Mouse (Mus musculus) ES-E14 (cell line): ENCODE results near the gene Bpgm. TPM values are rescaled to one million over a fixed set of nuclear protein-coding genes. Genes with fewer than 3 reads are reported as not detected.

ENCODE experiments used
- DNase-seq: peaks from one replicate; pipeline ENCODE4 v3.0.0-alpha.2; 2013; ENCODE audit warnings: low read depth, low spot score
- H3K27ac ChIP-seq: 2 replicates; pipeline ENCODE4 v1.5.1; 2012; ENCODE audit warnings: low read depth, mild to moderate bottlenecking, low read length, moderate library complexity, mixed read lengths; ENCODE audit not compliant: poor library complexity, insufficient read depth, severe bottlenecking
- H3K36me3 ChIP-seq: 2 replicates; pipeline ENCODE4 v1.6.1; 2012; ENCODE audit warnings: mild to moderate bottlenecking, low read length, moderate library complexity, mixed read lengths; ENCODE audit not compliant: control insufficient read depth, poor library complexity, insufficient read depth, severe bottlenecking
- H3K4me1 ChIP-seq, 2 experiments: fragments of 150-350 bp in 1 of 2; sonication (generic) in 1 of 2; 2 replicates each; pipeline ENCODE4 v1.6.1; 2012; ENCODE audit warnings: low read length in 2 of 2, mild to moderate bottlenecking in 1 of 2, mixed read lengths in 1 of 2; ENCODE audit not compliant: control insufficient read depth in 2 of 2, insufficient read depth in 2 of 2, poor library complexity in 1 of 2
- H3K4me3 ChIP-seq, 2 experiments: fragments of 150-350 bp in 1 of 2; sonication (generic) in 1 of 2; 2 replicates each; pipeline ENCODE4 v1.5.1; 2012; ENCODE audit warnings: low read length in 2 of 2, low read depth in 1 of 2, mild to moderate bottlenecking in 1 of 2, mixed read lengths in 1 of 2; ENCODE audit not compliant: insufficient read depth in 1 of 2, poor library complexity in 1 of 2, severe bottlenecking in 1 of 2
- H3K9ac ChIP-seq: 2 replicates; pipeline ENCODE4 v1.6.1; 2012; ENCODE audit warnings: low read depth, mild to moderate bottlenecking, low read length, mixed read lengths; ENCODE audit not compliant: poor library complexity, insufficient read depth, severe bottlenecking
- H3K9me3 ChIP-seq: fragments of 150-350 bp; sonication (generic); 2 replicates; pipeline ENCODE4 v1.6.1; 2012; ENCODE audit warnings: low read depth, mild to moderate bottlenecking, low read length; ENCODE audit not compliant: control insufficient read depth, insufficient read depth
- CHD2 ChIP-seq: IDR thresholded peaks from 2 replicates; pipeline ENCODE4 v1.6.1; 2014; ENCODE audit warnings: mild to moderate bottlenecking, low read depth, low read length, inconsistent platforms
- HCFC1 ChIP-seq: IDR thresholded peaks from 2 replicates; pipeline ENCODE4 v1.6.1; 2012; ENCODE audit warnings: low read length, inconsistent platforms, borderline replicate concordance; ENCODE audit not compliant: insufficient read depth
- MAFK ChIP-seq: IDR thresholded peaks from 2 replicates; pipeline ENCODE4 v1.6.1; 2014; ENCODE audit warnings: mild to moderate bottlenecking, low read depth, low read length, inconsistent platforms; ENCODE audit not compliant: insufficient read depth
- ZC3H11A ChIP-seq: IDR thresholded peaks from 2 replicates; pipeline ENCODE4 v1.6.1; 2012; ENCODE audit warnings: low read depth, mild to moderate bottlenecking, inconsistent platforms, low read length, borderline replicate concordance
- ZNF384 ChIP-seq: IDR thresholded peaks from 2 replicates; pipeline ENCODE4 v1.6.1; 2012; ENCODE audit warnings: low read depth, low read length, inconsistent platforms
- in situ Hi-C, 2 experiments: fragments of 600-800 bp; cut with MboI; formaldehyde crosslinking; loops; one replicate each; pipeline ENCODE4 v1.15.1; 2025; ENCODE audit warnings: low sequenced_read_pairs in 2 of 2, inconsistent platforms in 1 of 2; ENCODE audit not compliant: unreplicated experiment in 2 of 2
- total RNA-seq: library from RNA; depleted of rRNA; stranded (reverse); fragments of 300-350 nt; gene quantifications from 2 replicates; pipeline ENCODE4 v1.2.3, GENCODE M21; 2012

Bpgm gene
- total RNA-seq, 1 experiment = 17.6 TPM

DNA sequence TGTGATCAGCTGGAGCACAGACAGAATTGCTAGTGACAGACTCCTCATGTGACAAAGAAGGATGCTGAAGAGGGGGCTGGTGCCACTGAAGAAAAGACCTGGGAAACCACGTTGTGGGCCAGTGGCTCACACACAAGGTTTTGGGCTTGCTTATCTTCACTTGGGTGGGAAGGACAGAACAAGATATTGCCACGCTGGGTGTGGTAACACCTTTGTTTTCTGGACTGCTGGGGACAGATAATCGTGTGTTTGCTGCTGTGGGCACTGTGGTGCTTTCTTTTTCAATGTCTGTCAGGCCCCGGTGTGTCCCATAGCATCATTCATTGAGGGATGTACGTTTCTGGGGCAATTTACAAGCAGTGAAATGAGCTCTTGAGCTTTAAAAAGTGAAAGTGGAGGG lies 41.7 kb downstream of the Bpgm start:
- Histone ChIP-seq H3K36me3 (no peaks in the 10 kb centered on the region), H3K9ac (no peak overlapping the region), H3K4me1 (no peaks in the 10 kb centered on the region), H3K27ac (no peak overlapping the region), H3K9me3 (no peaks in the 10 kb centered on the region), H3K4me3 (no peak overlapping the region)
- TF ChIP-seq CHD2 = no peak
- TF ChIP-seq ZNF384 = no peak
- TF ChIP-seq MAFK = no peak
- no peak for TF ChIP-seq ZC3H11A
- no peak for TF ChIP-seq HCFC1
- no peak for DNase-seq
- in situ Hi-C loops = loop anchor here (10.0 kb wide), 1 partner anchor 237 kb away; no protein-coding TSS in a partner anchor

DNA sequence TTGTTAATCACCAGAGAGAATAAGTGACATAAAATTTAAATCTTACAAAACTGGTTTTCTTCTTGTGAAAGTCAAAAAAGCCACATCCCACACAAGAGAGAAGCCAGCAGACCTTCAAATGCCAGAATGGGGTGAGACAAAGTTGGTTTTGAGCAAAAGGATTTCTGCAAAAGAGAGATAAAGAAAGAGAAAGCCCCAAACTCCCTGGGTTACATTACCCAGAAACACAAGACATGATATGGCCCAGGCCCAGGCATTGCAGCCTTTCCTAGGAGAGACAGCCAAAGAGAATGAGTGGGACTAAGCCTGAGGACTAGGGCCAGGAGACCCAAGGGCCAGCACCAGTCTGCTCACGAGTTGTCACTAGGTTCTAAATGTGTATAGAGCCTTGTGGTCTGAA lies 43.1 kb downstream of the Bpgm start:
- no peak for DNase-seq
- H3K4me3 ChIP-seq = no peak overlapping the region
- H3K9ac ChIP-seq = no peak overlapping the region
- no peaks in the 10 kb centered on the region for H3K36me3 ChIP-seq
- TF ChIP-seq CHD2 = no peak
- TF ChIP-seq ZNF384 = no peak
- no peak for TF ChIP-seq HCFC1
- no peak for TF ChIP-seq MAFK
- no peak for TF ChIP-seq ZC3H11A
- in situ Hi-C loops = loop anchor here (10.0 kb wide), 1 partner anchor 236 kb away; no protein-coding TSS in a partner anchor
- no peak overlapping the region for H3K27ac ChIP-seq
- no peaks in the 10 kb centered on the region for H3K4me1 ChIP-seq
- no peaks in the 10 kb centered on the region for H3K9me3 ChIP-seq

DNA sequence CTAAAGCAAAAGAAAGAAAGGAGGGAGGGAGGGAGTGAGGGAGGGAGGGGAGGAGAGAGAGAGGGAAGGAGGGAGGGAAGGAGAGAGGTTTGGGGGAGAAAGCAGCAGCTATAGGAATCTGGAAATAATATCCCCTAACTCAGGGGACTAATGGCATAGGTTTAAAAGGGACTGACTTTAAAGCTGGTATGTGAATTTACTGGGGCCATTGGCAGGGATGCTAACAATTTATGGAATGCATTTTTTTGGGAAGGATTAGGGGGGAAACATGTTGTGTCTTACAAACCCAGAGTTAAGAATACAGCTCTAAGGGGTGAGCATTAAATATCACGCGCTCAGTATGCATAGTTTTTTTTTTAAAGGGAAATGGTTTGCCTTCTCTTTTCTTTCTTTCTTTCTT lies 44.5 kb downstream of the Bpgm start:
- Histone ChIP-seq H3K9me3 (no peaks in the 10 kb centered on the region), H3K4me3 (no peak overlapping the region), H3K4me1 (no peaks in the 10 kb centered on the region), H3K36me3 (no peaks in the 10 kb centered on the region), H3K27ac (no peak overlapping the region), H3K9ac (no peak overlapping the region)
- no peak for TF ChIP-seq CHD2
- TF ChIP-seq HCFC1 = no peak
- TF ChIP-seq ZC3H11A = no peak
- no peak for DNase-seq
- in situ Hi-C loops = no loop called here

DNA sequence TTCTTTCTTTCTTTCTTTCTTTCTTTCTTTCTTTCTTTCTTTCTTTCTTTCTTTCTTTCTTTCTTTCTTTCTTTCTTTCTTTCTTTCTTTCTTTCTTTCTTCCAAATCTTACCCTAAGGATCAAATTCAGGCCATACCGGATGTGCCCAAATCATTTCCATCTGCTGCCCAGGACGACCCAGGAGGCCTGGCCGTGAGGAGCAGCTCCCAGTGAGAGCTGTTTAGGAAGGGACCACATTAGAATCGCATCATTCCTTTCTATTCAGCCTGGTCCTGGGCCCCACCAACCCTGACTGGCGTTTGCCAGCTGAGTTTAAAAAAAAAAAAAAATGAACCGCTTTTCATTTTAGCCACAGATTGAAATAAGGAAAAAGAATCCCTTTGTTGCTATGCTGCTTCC lies 44.9 kb downstream of the Bpgm start:
- DNase-seq = no peak
- in situ Hi-C loops = no loop called here
- H3K4me1 ChIP-seq = no peaks in the 10 kb centered on the region

DNA sequence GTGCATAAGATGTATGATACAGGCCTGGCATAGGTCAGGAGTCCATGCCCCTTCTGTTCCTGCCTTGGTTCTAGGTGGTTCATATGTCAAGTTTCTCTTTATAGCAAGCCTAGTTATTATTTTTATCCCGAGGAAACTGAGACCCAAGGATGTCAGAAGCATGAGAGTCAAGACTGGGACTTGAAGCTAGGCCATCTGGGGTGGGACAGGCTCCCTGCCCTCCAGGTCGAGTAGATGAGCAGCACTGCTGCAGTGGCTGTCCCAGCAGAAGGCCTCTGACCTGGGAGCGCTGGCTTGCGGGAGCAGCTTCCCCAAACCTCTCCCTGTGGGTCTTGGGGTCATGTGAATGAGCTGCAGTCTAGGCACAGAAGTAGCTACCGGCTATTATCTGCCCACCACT lies 47.5 kb downstream of the Bpgm start:
- no peak for TF ChIP-seq CHD2
- TF ChIP-seq HCFC1 = no peak
- no peak for TF ChIP-seq MAFK
- no peak for TF ChIP-seq ZC3H11A
- no peak for TF ChIP-seq ZNF384
- in situ Hi-C loops = no loop called here
- H3K36me3 ChIP-seq = no peaks in the 10 kb centered on the region
- no peak overlapping the region for H3K4me3 ChIP-seq
- H3K4me1 ChIP-seq = no peaks in the 10 kb centered on the region
- H3K27ac ChIP-seq = no peak overlapping the region
- no peak for DNase-seq
- no peaks in the 10 kb centered on the region for H3K9me3 ChIP-seq
- H3K9ac ChIP-seq = no peak overlapping the region

More for the DNA sequence above, 44.9 kb downstream of the Bpgm start:
- TF ChIP-seq CHD2 (no peak), HCFC1 (no peak)
- Histone ChIP-seq H3K4me3 (no peak overlapping the region), H3K36me3 (no peaks in the 10 kb centered on the region), H3K9ac (no peak overlapping the region), H3K27ac (no peak overlapping the region), H3K9me3 (no peaks in the 10 kb centered on the region)
